Mouse (Mus musculus) embryo, embryonic 9.5 days (tissue): ENCODE measurements at regions not wholly inside any gene's neighbourhood (a gene's known extent, or its start where the extent isn't known, plus 50 kb on each side); places are given as distances from the start of the nearest gene placed in this dataset.
"Not testable (repeated sequence)": the region's sequence is repeated elsewhere in the genome, so short reads cannot be mapped to it uniquely, and the experiment has no call there.

ENCODE experiments used
- DNase-seq: peaks from one replicate; pipeline ENCODE4 v3.0.0-alpha.2; 2017; ENCODE audit errors: extremely low spot score

- DNase-seq, result no peak
Measured at GRCm38 (mm10) chr17:16516173-16516572, 547.7 kb upstream of the Zfp960 start.

GRCm38 (mm10) chr17:16493951-16494350, 570.0 kb upstream of the Zfp960 start:
- DNase-seq, result no peak

GRCm38 (mm10) chr17:16493546-16493945, 570.4 kb upstream of the Zfp960 start:
- no peak for DNase-seq

- no peak for DNase-seq
Measured at GRCm38 (mm10) chr17:16492551-16492950, 571.4 kb upstream of the Zfp960 start.

GRCm38 (mm10) chr17:16486355-16486754, 577.6 kb upstream of the Zfp960 start:
- no peak for DNase-seq

GRCm38 (mm10) chr17:16483976-16484375, 579.9 kb upstream of the Zfp960 start:
- DNase-seq, result no peak

- DNase-seq, result no peak
Measured at GRCm38 (mm10) chr17:16481722-16482121, 582.2 kb upstream of the Zfp960 start.

GRCm38 (mm10) chr17:16480579-16480978, 583.3 kb upstream of the Zfp960 start:
- no peak for DNase-seq

GRCm38 (mm10) chr17:16461208-16461607, 602.7 kb upstream of the Zfp960 start:
- no peak for DNase-seq

GRCm38 (mm10) chr17:16453098-16453497, 610.8 kb upstream of the Zfp960 start:
- no peak for DNase-seq

GRCm38 (mm10) chr17:16444562-16444961, 613.7 kb upstream of the Rgmb start:
- no peak for DNase-seq

GRCm38 (mm10) chr17:16395193-16395612, 564.4 kb upstream of the Rgmb start:
- no peak for DNase-seq

GRCm38 (mm10) chr17:16374855-16375221, 544.0 kb upstream of the Rgmb start:
- not testable (repeated sequence) for DNase-seq

- not testable (repeated sequence) for DNase-seq
Measured at GRCm38 (mm10) chr17:16374119-16374854, 543.4 kb upstream of the Rgmb start.

- no peak for DNase-seq
Measured at GRCm38 (mm10) chr17:16372976-16373375, 542.1 kb upstream of the Rgmb start.

GRCm38 (mm10) chr17:16344061-16344460, 513.2 kb upstream of the Rgmb start:
- DNase-seq, result no peak

- DNase-seq, result no peak
Measured at GRCm38 (mm10) chr17:16342785-16343184, 511.9 kb upstream of the Rgmb start.

- DNase-seq, result peak; percentile 4
Measured at GRCm38 (mm10) chr17:16339720-16340470, 509.1 kb upstream of the Rgmb start.

GRCm38 (mm10) chr17:16311914-16312313, 481.1 kb upstream of the Rgmb start:
- DNase-seq, result no peak

- no peak for DNase-seq
Measured at GRCm38 (mm10) chr17:16311196-16311873, 480.5 kb upstream of the Rgmb start.

- DNase-seq, result no peak
Measured at GRCm38 (mm10) chr17:16301776-16302175, 470.9 kb upstream of the Rgmb start.

- no peak for DNase-seq
Measured at GRCm38 (mm10) chr17:16298553-16298952, 467.7 kb upstream of the Rgmb start.
